Mouse (Mus musculus): ENCODE results near the gene Vegfb. TPM values are rescaled to one million over a fixed set of nuclear protein-coding genes. Genes with fewer than 3 reads are reported as not detected.
"Not testable (repeated sequence)": the region's sequence is repeated elsewhere in the genome, so short reads cannot be mapped to it uniquely, and the experiment has no call there.

Gene Vegfb
- polyA plus RNA-seq, 1 experiment, result 17.5 TPM

GRCm38 (mm10) chr19:6993011-6993770 is 5.7 kb upstream of the Vegfb start:
- DNase-seq (ENCODE audit: low read depth, low spot score), result no peak
- 60% methylated on average over 14 of the region's 14 CpGs for WGBS

DNA sequence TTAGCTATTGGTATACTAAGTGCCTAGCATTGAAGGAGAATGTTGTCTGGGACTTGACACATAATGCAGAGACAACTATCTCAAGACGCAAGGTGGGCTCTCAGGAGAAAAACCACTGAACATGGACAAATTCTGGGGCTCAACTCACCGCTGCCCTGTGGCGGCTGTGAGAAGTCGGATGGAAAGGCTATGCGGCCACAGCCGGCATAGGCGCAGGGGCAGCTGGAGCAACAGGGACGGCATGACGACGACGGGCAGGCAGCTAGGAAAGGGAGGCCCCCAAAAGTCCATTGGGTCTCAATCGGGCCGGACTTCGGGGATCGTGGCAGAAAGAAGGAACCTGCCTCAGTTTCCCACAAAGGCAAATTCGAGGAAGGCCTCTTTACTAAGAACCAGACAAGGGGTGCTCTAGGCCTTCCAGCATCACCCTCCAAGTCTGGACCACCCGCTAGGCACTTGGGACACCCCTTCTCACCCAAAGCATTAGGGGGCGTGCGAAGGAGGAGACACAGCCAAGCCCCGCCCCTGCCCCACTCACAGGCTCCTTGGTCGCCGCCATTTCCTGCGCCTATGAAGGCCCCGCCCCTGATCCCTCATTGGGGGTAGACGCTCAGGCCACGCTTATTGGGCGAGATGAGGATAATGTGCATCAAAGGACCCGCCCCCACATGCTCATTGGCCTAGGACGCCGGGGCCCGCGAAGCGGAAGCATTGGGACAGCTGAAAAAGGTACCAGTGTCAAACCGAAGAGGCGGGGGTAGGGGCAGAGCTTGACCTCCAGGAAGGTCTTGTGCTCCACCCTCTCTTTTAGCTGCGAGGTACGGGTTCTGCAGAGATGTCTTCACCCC is 4.8 kb upstream of the Vegfb start, which contains the start of gene Dnajc4:
Dnajc4 (minus strand) TSS at position 562 of the 848 bp plus-strand sequence.
- DNase-seq (ENCODE audit: low read depth, low spot score), result peak; percentile 96
- WGBS, result under 1% methylated on average over 37 of the region's 37 CpGs

GRCm38 (mm10) chr19:6991166-6991565 is 3.7 kb upstream of the Vegfb start:
- DNase-seq (ENCODE audit: low read depth, low spot score), result not testable (repeated sequence)
- WGBS, result 91% methylated on average over 6 of the region's 6 CpGs

- no peak for DNase-seq (ENCODE audit: low read depth, low spot score)
- WGBS, result 74% methylated on average over 6 of the region's 6 CpGs
Observed at GRCm38 (mm10) chr19:6990712-6991111, 3.3 kb upstream of the Vegfb start.

DNA sequence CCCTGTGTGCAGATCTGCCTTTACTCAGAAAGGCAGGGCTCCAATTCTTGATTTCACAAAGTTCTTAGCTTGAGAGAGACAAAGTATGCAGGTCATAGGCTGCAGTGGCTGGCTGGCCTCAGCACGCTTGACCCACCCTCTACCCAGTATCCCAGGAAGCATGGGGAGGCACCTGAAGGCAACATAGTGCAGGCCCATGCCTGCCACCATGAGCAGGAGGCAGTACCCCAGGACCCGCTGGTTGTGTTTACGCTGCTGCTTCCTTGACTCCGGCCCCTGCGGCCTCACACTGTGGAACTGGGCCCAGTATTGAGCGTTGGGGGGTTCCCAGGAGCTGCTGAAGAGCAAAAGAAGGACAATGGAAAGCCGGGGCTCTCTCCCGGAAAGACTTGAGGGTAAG is 1.8 kb upstream of the Vegfb start:
- DNase-seq (ENCODE audit: low read depth, low spot score), result no peak
- 92% methylated on average over 8 of the region's 8 CpGs for WGBS

GRCm38 (mm10) chr19:6987904-6988285 is 444 bp upstream of the Vegfb start:
- WGBS, result 2% methylated on average over 8 of the region's 8 CpGs
- no peak for DNase-seq (ENCODE audit: low read depth, low spot score)

DNA sequence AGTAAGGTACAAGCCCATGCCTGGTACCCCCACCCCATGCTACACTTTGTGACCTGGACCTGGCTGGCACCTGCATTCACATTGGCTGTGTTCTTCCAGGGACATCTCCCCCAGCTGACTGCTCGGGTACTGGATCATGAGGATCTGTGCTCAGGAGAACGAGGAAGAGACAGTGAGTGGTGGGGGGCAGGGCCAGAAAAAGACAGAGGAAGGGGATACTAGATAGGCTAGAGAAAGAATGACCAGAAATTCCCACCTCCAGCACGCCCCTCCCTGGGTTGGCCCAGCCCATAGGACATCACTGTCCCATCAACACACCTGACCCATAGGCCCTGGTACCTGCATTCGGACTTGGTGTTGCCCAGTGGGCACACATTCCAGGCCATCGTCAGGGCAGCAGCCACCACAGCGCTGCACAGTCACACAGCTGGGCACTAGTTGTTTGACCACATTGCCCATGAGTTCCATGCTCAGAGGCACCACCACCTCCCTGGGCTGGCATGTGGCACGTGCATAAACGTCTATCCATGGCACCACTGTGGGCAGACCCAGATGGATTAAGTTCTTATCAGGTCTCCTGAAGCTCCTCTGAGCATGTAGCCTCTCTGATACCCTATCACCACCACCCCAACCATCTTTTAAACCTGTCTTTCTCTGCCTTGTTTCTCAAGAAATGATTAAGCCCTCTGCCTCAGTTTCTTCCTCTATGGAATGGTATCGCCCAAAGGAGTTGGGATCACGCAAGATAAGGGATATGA is 1.3 kb downstream of the Vegfb start:
- no peak for DNase-seq (ENCODE audit: low read depth, low spot score)
- 75% methylated on average over 10 of the region's 10 CpGs for WGBS

GRCm38 (mm10) chr19:6985300-6985699 is 2.2 kb downstream of the Vegfb start:
- 63% methylated on average over 19 of the region's 19 CpGs for WGBS
- DNase-seq (ENCODE audit: low read depth, low spot score), result no peak

DNA sequence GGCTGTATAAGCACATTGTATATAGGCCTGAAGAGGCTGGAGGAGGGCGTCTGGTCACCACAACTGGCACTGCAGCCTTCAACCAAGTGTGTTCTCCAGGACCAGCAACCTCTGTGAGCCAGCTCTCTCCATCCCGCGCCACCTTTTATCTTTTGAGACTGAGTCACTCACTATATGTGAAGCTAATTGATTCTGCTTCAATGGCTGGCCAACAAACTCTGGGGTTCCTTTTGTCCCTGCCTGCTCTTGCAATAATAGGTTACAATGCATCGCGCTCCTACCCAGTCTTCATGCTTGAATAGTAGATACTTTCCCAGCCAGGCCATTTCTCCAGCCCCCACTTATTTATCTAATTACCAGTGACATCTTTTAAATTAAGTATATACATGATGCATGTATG is 3.8 kb downstream of the Vegfb start:
- 99% methylated on average over 5 of the region's 5 CpGs for WGBS
- no peak for DNase-seq (ENCODE audit: low read depth, low spot score)

GRCm38 (mm10) chr19:6981465-6981864 is 6.0 kb downstream of the Vegfb start:
- DNase-seq (ENCODE audit: low read depth, low spot score), result no peak
- WGBS, result 79% methylated on average over 4 of the region's 4 CpGs

GRCm38 (mm10) chr19:6980381-6981093 is 6.9 kb downstream of the Vegfb start, which contains the start of gene Fkbp2:
Gene Fkbp2 (minus strand): TSS chr19:6980501.
- 1% methylated on average over 38 of the region's 38 CpGs for WGBS
- peak; percentile 98 for DNase-seq (ENCODE audit: low read depth, low spot score)

- 1% methylated on average over 59 of the region's 59 CpGs for WGBS
- DNase-seq (ENCODE audit: low read depth, low spot score), result peak; percentile 98
Observed at GRCm38 (mm10) chr19:6979486-6980380, 7.7 kb downstream of the Vegfb start.

GRCm38 (mm10) chr19:6979001-6979479 is 8.4 kb downstream of the Vegfb start:
- 13% methylated on average over 11 of the region's 11 CpGs for WGBS

GRCm38 (mm10) chr19:6978639-6978974 is 8.8 kb downstream of the Vegfb start:
- WGBS, result 37% methylated on average over 3 of the region's 3 CpGs
- DNase-seq (ENCODE audit: low read depth, low spot score), result no peak

More at GRCm38 (mm10) chr19:6979001-6979479, 8.4 kb downstream of the Vegfb start:
- DNase-seq (ENCODE audit: low read depth, low spot score), result no peak

GRCm38 (mm10) chr19:6977759-6978638 is 9.5 kb downstream of the Vegfb start:
- no peak for DNase-seq (ENCODE audit: low read depth, low spot score)
- 81% methylated on average over 13 of the region's 13 CpGs for WGBS

DNA sequence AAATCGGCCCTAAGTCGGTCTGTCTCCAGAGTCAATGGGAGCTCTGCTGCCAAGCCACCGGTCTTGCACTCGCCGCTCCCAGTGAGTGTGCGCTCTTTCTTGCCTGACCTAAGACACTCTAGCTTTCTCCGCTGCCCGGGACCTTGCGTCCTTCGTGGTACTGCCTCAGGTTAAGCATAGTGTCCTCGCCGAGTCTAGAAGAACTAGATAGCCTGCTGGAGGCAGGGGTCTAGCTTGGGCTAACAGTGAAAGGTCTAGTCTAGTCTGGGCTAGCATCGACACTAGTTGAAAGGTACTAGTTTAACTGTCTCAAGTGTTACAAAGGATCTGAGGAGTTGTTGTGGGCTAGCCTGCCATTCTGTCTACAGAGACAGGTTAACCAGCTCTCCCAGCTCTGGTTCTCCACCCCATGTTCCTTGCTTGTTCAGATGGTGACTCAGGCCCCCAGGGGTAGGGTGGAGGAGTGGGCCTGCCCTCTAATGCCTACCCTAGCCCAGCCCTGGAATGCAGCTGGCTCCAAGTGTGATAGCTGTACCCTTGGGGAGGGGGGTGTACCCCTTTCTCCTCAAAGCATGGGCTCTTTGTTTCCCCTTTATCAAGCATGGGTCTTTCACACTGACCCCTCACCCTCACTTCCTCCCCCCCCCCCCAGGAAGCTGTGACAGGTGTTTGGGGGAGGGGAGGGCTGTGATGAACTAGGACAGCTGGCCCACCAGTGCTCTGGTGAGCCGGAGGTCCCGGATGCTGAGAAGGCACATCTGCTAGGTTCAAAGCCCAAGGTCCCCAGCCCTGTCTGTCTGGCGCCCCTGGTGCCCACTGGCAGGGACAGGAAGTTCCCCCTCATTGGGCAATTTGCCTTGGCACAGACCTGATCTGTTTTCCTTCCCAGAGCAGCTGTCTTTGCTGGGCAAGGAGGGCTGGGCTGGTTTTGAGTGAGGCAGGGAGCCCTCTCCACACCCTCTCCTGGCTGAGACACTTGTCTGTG is 11.6 kb downstream of the Vegfb start, which contains the start of gene Plcb3:
Plcb3 (minus strand) TSS at position 934 of the 985 bp plus-strand sequence.
- DNase-seq (ENCODE audit: low read depth, low spot score), result no peak
- 0% methylated on average over 16 of the region's 16 CpGs for WGBS

Measured in large intestine, adult 2 months (tissue).